Mouse (Mus musculus) forebrain, embryonic 11.5 days (tissue): ENCODE measurements at regions not wholly inside any gene's neighbourhood (a gene's known extent, or its start where the extent isn't known, plus 50 kb on each side); places are given as distances from the start of the nearest gene placed in this dataset.

Experiments
- ATAC-seq: fragments of 200-750 bp; cut with Nextera tagmentation; replicated peaks from 2 replicates; pipeline ENCODE4 v1.8.0; 2017; ENCODE audit warnings: moderate TSS enrichment; ENCODE audit not compliant: low FRiP score
- DNase-seq: peaks from one replicate; pipeline ENCODE4 v3.0.0-alpha.2; 2017; ENCODE audit warnings: low spot score
- H3K27ac ChIP-seq: fragments of 300-500 bp; sonication (generic); 2 replicates; pipeline ENCODE4 v1.5.1; 2014; ENCODE audit warnings: low read depth, low read length
- H3K27me3 ChIP-seq: fragments of 300-500 bp; sonication (generic); 2 replicates; pipeline ENCODE4 v1.6.1; 2014; ENCODE audit warnings: mild to moderate bottlenecking, low read length, mixed read lengths; ENCODE audit not compliant: control insufficient read depth, insufficient read depth
- H3K36me3 ChIP-seq: fragments of 300-500 bp; sonication (generic); 2 replicates; pipeline ENCODE4 v1.6.1; 2014; ENCODE audit warnings: mild to moderate bottlenecking, low read length, moderate library complexity, mixed read lengths; ENCODE audit not compliant: control insufficient read depth, insufficient read depth
- H3K4me1 ChIP-seq: fragments of 300-500 bp; sonication (generic); replicated peaks from 2 replicates; pipeline ENCODE4 v1.6.1; 2014; ENCODE audit warnings: low read length, mixed read lengths; ENCODE audit not compliant: control insufficient read depth, insufficient read depth
- H3K4me2 ChIP-seq: fragments of 300-500 bp; sonication (generic); 2 replicates; pipeline ENCODE4 v1.6.1; 2014; ENCODE audit warnings: low read depth, mild to moderate bottlenecking, low read length, moderate library complexity, mixed read lengths; ENCODE audit not compliant: severe bottlenecking
- H3K4me3 ChIP-seq: fragments of 300-500 bp; sonication (generic); 2 replicates; pipeline ENCODE4 v1.5.1; 2014; ENCODE audit warnings: low read depth, low read length
- H3K9ac ChIP-seq: fragments of 300-500 bp; sonication (generic); 2 replicates; pipeline ENCODE4 v1.6.1; 2014; ENCODE audit warnings: low read length
- H3K9me3 ChIP-seq: fragments of 300-500 bp; sonication (generic); 2 replicates; pipeline ENCODE4 v1.6.1; 2016; ENCODE audit warnings: low read length, mixed read lengths; ENCODE audit not compliant: control insufficient read depth
- WGBS: fragments of 180-500 bp; shearing (Covaris S2); extraction: QIAGEN DNeasy Blood & Tissue Kit; methylation state at CpG from one replicate; pipeline ENCODE4 v1.1.7; 2014; 5-methylcytosine and 5-hydroxymethylcytosine counted together

- DNase-seq (no peak), ATAC-seq (no peak)
- Histone ChIP-seq H3K9ac (no peak overlapping the region), H3K4me2 (no peak overlapping the region), H3K36me3 (no peaks in the 10 kb centered on the region), H3K27ac (no peak overlapping the region), H3K27me3 (no peaks in the 10 kb centered on the region), H3K9me3 (no peaks in the 10 kb centered on the region), H3K4me3 (no peak overlapping the region), H3K4me1 (0 out of 2 replicates have a peak, but pooled peaks cover 2% of the 10 kb centered on the region)
- WGBS, result 40% methylated on average over 9 of the region's 9 CpGs
Measured at GRCm38 (mm10) chr13:70124860-70125545, 322.8 kb downstream of the Med10 start.

GRCm38 (mm10) chr13:70127310-70127709 is 325.1 kb downstream of the Med10 start:
- WGBS, result 82% methylated on average over 4 of the region's 4 CpGs
- no peaks in the 10 kb centered on the region for H3K27me3 ChIP-seq
- no peak overlapping the region for H3K27ac ChIP-seq
- ATAC-seq (no peak), DNase-seq (no peak)
- H3K4me2 ChIP-seq, result no peak overlapping the region
- H3K9ac ChIP-seq, result no peak overlapping the region
- H3K4me3 ChIP-seq, result no peak overlapping the region
- H3K9me3 ChIP-seq, result no peaks in the 10 kb centered on the region
- 0 out of 2 replicates have a peak, but pooled peaks cover 2% of the 10 kb centered on the region for H3K4me1 ChIP-seq
- H3K36me3 ChIP-seq, result no peaks in the 10 kb centered on the region

GRCm38 (mm10) chr13:70134544-70134943 is 332.3 kb downstream of the Med10 start:
- Histone ChIP-seq H3K36me3 (no peaks in the 10 kb centered on the region), H3K27ac (no peak overlapping the region), H3K27me3 (no peaks in the 10 kb centered on the region), H3K9me3 (no peaks in the 10 kb centered on the region), H3K4me1 (no peaks in the 10 kb centered on the region), H3K4me3 (no peak overlapping the region), H3K4me2 (no peak overlapping the region), H3K9ac (no peak overlapping the region)
- ATAC-seq, result no peak
- no peak for DNase-seq
- 95% methylated on average over 8 of the region's 8 CpGs for WGBS

- no peak for ATAC-seq
- H3K4me1 ChIP-seq, result no peaks in the 10 kb centered on the region
- no peaks in the 10 kb centered on the region for H3K27me3 ChIP-seq
- H3K36me3 ChIP-seq, result no peaks in the 10 kb centered on the region
- no peak overlapping the region for H3K9ac ChIP-seq
- H3K27ac ChIP-seq, result no peak overlapping the region
- 88% methylated on average over 1 of the region's 1 CpGs for WGBS
- no peak overlapping the region for H3K4me3 ChIP-seq
- no peak for DNase-seq
- no peak overlapping the region for H3K4me2 ChIP-seq
- H3K9me3 ChIP-seq, result no peaks in the 10 kb centered on the region
Measured at GRCm38 (mm10) chr13:70136209-70136608, 334.0 kb downstream of the Med10 start.

- no peak for ATAC-seq
- Histone ChIP-seq H3K4me2 (no peak overlapping the region), H3K9ac (no peak overlapping the region), H3K4me3 (no peak overlapping the region), H3K9me3 (no peaks in the 10 kb centered on the region), H3K4me1 (no peaks in the 10 kb centered on the region; the same call in 1 of the 2 replicates), H3K36me3 (no peaks in the 10 kb centered on the region), H3K27me3 (no peaks in the 10 kb centered on the region), H3K27ac (no peak overlapping the region)
- 84% methylated on average over 4 of the region's 4 CpGs for WGBS
- DNase-seq, result no peak
Measured at GRCm38 (mm10) chr13:70144461-70144860, 342.3 kb downstream of the Med10 start.

- Histone ChIP-seq H3K4me2 (no peak overlapping the region), H3K27ac (no peak overlapping the region), H3K36me3 (no peaks in the 10 kb centered on the region), H3K4me1 (no peaks in the 10 kb centered on the region; the same call in 1 of the 2 replicates), H3K9ac (no peak overlapping the region), H3K4me3 (no peak overlapping the region), H3K9me3 (no peaks in the 10 kb centered on the region), H3K27me3 (no peaks in the 10 kb centered on the region)
- 72% methylated on average over 6 of the region's 6 CpGs for WGBS
- ATAC-seq (no peak), DNase-seq (no peak)
Measured at GRCm38 (mm10) chr13:70145466-70145865, 343.3 kb downstream of the Med10 start.

- Histone ChIP-seq H3K9me3 (no peaks in the 10 kb centered on the region), H3K9ac (no peak overlapping the region), H3K27ac (no peak overlapping the region), H3K4me1 (no peaks in the 10 kb centered on the region; the same call in 1 of the 2 replicates), H3K27me3 (no peaks in the 10 kb centered on the region), H3K4me2 (no peak overlapping the region), H3K36me3 (no peaks in the 10 kb centered on the region), H3K4me3 (no peak overlapping the region)
- no peak for ATAC-seq
- 21% methylated on average over 8 of the region's 8 CpGs for WGBS
- DNase-seq, result no peak
Measured at GRCm38 (mm10) chr13:70149041-70149898, 347.1 kb downstream of the Med10 start.

GRCm38 (mm10) chr13:70149899-70150184 is 347.6 kb downstream of the Med10 start:
- Histone ChIP-seq H3K9ac (no peak overlapping the region), H3K27ac (no peak overlapping the region), H3K9me3 (no peaks in the 10 kb centered on the region), H3K4me2 (no peak overlapping the region), H3K4me1 (no peaks in the 10 kb centered on the region; the same call in 1 of the 2 replicates), H3K36me3 (no peaks in the 10 kb centered on the region), H3K4me3 (no peak overlapping the region), H3K27me3 (no peaks in the 10 kb centered on the region)
- ATAC-seq (no peak), DNase-seq (no peak)
- 46% methylated on average over 10 of the region's 10 CpGs for WGBS
